Mouse (Mus musculus): ENCODE results near the gene Sarnp.

DNA sequence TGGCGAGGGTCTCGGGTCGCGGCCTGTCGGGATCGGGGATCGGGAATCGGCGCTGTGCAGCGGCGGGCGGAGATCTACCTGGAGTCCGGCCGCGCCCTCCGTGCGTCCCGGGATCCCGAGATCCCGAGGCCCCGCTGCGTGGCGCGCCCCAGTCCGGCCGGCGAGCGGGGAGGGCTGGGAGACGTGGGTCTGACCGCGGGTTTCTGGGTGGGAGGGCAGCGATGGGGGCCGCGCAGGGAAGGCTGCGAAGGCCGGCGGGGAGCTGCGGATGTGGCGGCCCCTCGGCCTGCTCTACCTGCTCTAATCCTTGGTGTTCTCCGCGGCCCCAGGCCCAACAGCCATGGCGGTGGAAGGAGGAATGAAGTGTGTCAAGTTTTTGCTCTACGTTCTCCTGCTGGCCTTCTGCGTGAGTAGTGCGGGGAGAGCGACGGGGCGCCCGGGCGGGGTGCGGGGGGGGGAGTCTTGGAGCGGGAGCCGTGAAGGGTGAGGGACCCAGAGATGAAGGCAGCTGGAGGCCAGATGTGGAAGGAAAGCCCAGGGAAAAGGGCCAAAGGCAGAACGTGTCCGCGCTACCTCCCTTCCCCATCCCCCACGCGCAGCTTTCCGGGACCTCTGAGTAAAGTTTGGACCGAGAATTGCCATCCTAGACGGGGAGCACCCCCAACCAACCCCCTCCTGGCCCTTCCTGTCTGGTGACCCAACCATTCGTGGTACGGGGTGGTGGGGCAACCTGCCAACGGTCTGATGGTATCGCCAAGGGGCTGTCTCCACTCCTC is 93.1 kb downstream of the Sarnp start:
- TF ChIP-seq CTCF (IDR thresholded peaks at IDR 0.05; ENCODE audit: insufficient read depth, low read length) (no peak), POLR2A (IDR thresholded peaks at IDR 0.05; ENCODE audit: borderline replicate concordance, extremely low read depth, low read depth, low read length) (no peak)

All from lung, adult 2 months (tissue).